19 mouse cellular contexts compared by ENCODE assay signal in the genomic region with DNA sequence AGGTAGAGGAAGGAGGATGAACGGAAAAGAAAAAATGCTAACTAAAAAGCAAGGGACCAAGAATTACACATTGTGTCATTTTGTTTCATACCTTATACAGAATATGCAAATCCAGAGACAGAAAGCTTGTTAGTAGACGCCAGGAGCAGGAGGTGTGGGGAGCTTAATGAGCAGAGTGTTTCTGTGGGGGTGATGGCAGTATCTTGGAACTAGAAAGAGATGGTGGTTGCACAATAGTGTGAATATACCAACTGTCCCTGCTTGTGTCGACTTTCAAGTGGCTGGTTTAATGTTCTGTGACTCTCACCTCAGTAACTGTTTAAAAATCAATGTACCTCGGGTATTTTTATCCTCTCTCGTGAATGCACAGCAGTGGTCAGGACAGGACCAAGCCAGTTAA. TPM values are rescaled to one million over a fixed set of nuclear protein-coding genes. Genes with fewer than 3 reads are reported as not detected.
DNase-seq lines count a peak whose midpoint lies in the region; ATAC-seq lines count a peak whose summit lies in the region.
"Had no signal": no experiment of that assay in that cellular context is flagged by ENCODE, and none has a peak within 500 bp of the region (broad histone marks: within the 10 kb centered on the region; RNA-seq: fewer than 3 reads in every experiment).

No protein-coding gene starts in this region.

- DNase-seq in frontal cortex, postnatal 25 days (ENCODE audit: low spot score in 2 of 2) = no peak
- peak; percentile 25 to 43 for DNase-seq in left cerebral cortex, adult 18-20 months (ENCODE audit: low spot score in 2 of 2)
- DNase-seq in left cerebral cortex, adult 11 months (ENCODE audit: low spot score) = no peak
- DNase-seq in right cerebral cortex, postnatal 36 days (ENCODE audit: low spot score in 2 of 2) = peak; percentile 47 to 65
- no peak for DNase-seq in right cerebral cortex, postnatal 25 days
- no peak for DNase-seq in cerebellum, adult 9-11 months
- DNase-seq in cerebellum, postnatal 4 days (ENCODE audit: low spot score in 2 of 2) = no peak
- DNase-seq: adrenal gland, postnatal 25 days; cerebellum, adult 11 months; cerebellum, postnatal 14 days; gastrocnemius, postnatal 36 days; heart, postnatal 4 days; kidney, adult 2 months; liver, postnatal 0 days had no signal

- peak; percentile 93 for ATAC-seq in frontal cortex, adult (ENCODE audit: low TSS enrichment)
- ATAC-seq: inflammation-experienced regulatory T-cells, adult 6 months; liver, postnatal 0 days; lung, postnatal 0 days; midbrain, embryonic 15.5 days had no signal

RNA-seq across cellular contexts. Expression of gene Tarm1, which starts 25.7 kb away (rescaled TPM):
- not detected for total RNA-seq in left cerebral cortex, adult 18-20 months (2021)
- total RNA-seq: gastrocnemius, postnatal 36 days; heart, adult 8-10 months; heart, postnatal 4 days had no signal

RNA-seq across cellular contexts. Expression of gene Cacng6, which starts 52.7 kb away (rescaled TPM):
- total RNA-seq in left cerebral cortex, adult 18-20 months (2021) = 1 to 10 TPM; 1.0 to 1.9 TPM
- total RNA-seq: adrenal gland, postnatal 25 days had no signal

Comparison
In these comparisons a context has a peak if more than half of its experiments do, and no peak if none do; other contexts are left out.
1. DNase-seq: peak in left cerebral cortex, adult 18-20 months (2 of 2) and right cerebral cortex, postnatal 36 days (2 of 2); none in frontal cortex, postnatal 25 days (0 of 2), left cerebral cortex, adult 11 months (single experiment), right cerebral cortex, postnatal 25 days (single experiment), cerebellum, adult 9-11 months (single experiment) and cerebellum, postnatal 4 days (0 of 2).